Mouse (Mus musculus) kidney, embryonic 16.5 days (tissue): ENCODE data around the gene Itga2b. TPM values are rescaled to one million over a fixed set of nuclear protein-coding genes. Genes with fewer than 3 reads are reported as not detected.

Experiments
- ATAC-seq: fragments of 200-750 bp; cut with Nextera tagmentation; 2 replicates; pipeline ENCODE4 v1.8.0; 2017; ENCODE audit warnings: moderate TSS enrichment; ENCODE audit not compliant: low FRiP score, low TSS enrichment
- H3K27ac ChIP-seq: fragments of 300-500 bp; sonication (generic); 2 replicates; pipeline ENCODE4 v1.5.1; 2014; ENCODE audit warnings: low read length
- H3K27me3 ChIP-seq: fragments of 300-500 bp; sonication (generic); 2 replicates; pipeline ENCODE4 v1.6.1; 2014; ENCODE audit warnings: low read length, control low read depth, mixed read lengths; ENCODE audit not compliant: insufficient read depth
- H3K36me3 ChIP-seq: fragments of 300-500 bp; sonication (generic); 2 replicates; pipeline ENCODE4 v1.6.1; 2014; ENCODE audit warnings: low read length, control low read depth, mixed read lengths; ENCODE audit not compliant: insufficient read depth
- H3K4me1 ChIP-seq: fragments of 300-500 bp; sonication (generic); 2 replicates; pipeline ENCODE4 v1.6.1; 2014; ENCODE audit warnings: low read length, control low read depth, mixed read lengths; ENCODE audit not compliant: insufficient read depth
- H3K4me2 ChIP-seq: fragments of 300-500 bp; sonication (generic); replicated peaks from 2 replicates; pipeline ENCODE4 v1.6.1; 2014; ENCODE audit warnings: low read depth, low read length
- H3K4me3 ChIP-seq: fragments of 300-500 bp; sonication (generic); 2 replicates; pipeline ENCODE4 v1.5.1; 2014; ENCODE audit warnings: mild to moderate bottlenecking, low read length
- H3K9ac ChIP-seq: fragments of 300-500 bp; sonication (generic); replicated peaks from 2 replicates; pipeline ENCODE4 v1.6.1; 2014; ENCODE audit warnings: low read length
- H3K9me3 ChIP-seq: fragments of 300-500 bp; sonication (generic); 2 replicates; pipeline ENCODE4 v1.6.1; 2016; ENCODE audit warnings: low read length, control low read depth
- WGBS: fragments of 180-500 bp; shearing (Covaris S2); extraction: QIAGEN DNeasy Blood & Tissue Kit; methylation state at CpG from one replicate; pipeline ENCODE4 v1.1.7; 2014; 5-methylcytosine and 5-hydroxymethylcytosine counted together
- polyA plus RNA-seq: library from polyadenylated mRNA; unstranded; fragments of >200 nt; fragmentation: Nextera tagmentation; extraction: Ambion mirVana; gene quantifications from 2 replicates; pipeline ENCODE4 v1.2.1, GENCODE M21; 2015

Gene Itga2b
- polyA plus RNA-seq, 1 experiment from 2014 or later = 10.8 TPM

DNA sequence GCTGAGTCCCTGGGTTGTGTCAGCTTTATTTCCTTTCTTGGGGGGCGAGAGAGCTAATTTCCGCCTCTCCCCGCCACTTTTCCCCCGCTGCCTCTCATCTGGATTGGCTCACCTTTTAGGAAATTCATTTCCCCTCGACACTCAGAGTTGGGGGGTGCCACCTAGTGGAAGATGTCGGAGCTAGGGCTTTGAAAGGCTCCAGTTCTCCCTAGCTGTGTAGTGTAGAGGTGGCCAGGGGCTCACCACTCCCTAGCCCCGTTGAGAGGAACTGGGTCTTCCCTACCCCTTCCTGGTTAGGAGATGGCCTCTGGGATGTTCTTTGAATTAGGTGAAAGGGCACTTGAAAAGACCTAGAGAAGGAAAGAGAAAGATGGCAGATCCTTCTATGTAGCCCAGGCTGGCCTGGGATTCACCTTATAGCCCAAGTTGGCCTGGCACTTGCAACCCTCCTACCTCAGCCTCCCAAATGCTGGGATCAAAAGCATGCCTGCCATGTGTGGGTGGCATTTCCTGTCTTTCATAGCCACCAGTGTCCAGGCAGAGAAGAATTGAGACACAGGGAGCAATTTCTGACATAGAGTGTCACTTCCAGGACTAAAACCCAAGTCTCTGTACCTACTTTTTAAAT is 38.8 kb downstream of the Itga2b start:
- Histone ChIP-seq H3K27me3 (no peaks in the 10 kb centered on the region), H3K36me3 (peaks cover 21% of the 10 kb centered on the region), H3K4me2 (peak overlapping the region; percentile 95), H3K4me3 (peak overlapping the region; percentile 82), H3K9ac (peak overlapping the region; percentile 74), H3K27ac (peak overlapping the region; percentile 90), H3K4me1 (peaks cover 20% of the 10 kb centered on the region), H3K9me3 (no peaks in the 10 kb centered on the region)
- WGBS = 0% methylated on average over 7 of the region's 7 CpGs
- peak; percentile 39; the same call in 1 of the 2 replicates for ATAC-seq

DNA sequence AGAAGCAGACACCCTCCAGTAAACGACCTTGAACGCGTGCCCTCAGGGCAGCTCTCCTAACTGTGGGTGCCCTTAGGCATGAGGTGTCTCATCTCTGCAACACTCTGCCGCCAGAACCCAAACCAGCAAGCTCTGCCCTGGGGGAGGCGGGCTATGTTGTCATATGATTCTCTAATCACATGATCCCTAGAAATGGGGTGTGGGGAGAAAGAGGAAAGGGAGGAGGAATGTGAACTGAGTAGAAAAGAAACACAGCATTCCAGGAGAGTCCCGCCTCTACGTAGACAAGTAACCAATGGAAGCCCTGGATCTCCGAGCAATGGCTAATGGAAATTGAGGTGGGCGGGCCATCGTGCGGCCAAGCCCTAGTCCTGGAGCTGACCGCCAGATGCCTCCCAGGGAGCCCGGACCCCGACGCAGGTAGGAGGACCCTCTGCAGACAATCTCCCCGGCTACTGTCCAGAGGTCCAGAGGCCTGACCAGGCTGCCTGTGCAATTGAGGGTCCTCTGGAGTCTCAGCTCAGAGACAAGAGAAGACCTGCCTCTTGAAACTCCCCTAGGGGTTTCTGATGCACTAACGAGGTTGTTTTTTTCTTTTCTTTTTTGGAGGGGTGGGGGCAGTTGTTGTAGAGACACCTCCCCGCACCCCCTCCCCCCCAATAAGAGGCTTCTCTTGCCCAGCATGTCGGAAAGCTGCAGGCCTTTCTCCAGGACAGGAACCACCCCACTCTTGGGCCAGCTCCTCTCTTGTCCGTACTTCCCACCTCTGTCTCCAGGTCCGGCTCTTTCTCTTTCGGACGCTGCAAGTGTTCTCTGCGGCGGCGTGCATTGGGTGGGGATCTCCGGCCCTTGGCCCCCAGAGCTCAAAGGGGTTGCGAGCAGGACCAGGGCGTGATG is 39.6 kb downstream of the Itga2b start, which contains the start of gene Grn:
Gene Grn (plus strand): TSS at position 195 of the 897 bp plus-strand sequence.
- Histone ChIP-seq H3K27ac (peak within 1 kb of the TSS; percentile 90), H3K4me1 (peaks cover 20% of the 10 kb centered on the region), H3K9ac (peak within 1 kb of the TSS; percentile 80), H3K4me2 (peak within 1 kb of the TSS; percentile 95), H3K9me3 (no peaks in the 10 kb centered on the region), H3K27me3 (no peaks in the 10 kb centered on the region), H3K4me3 (peak within 1 kb of the TSS; percentile 82), H3K36me3 (peaks cover 13% of the 10 kb centered on the region)
- WGBS = under 1% methylated on average over 29 of the region's 29 CpGs
- peak; percentile 96 for ATAC-seq

DNA sequence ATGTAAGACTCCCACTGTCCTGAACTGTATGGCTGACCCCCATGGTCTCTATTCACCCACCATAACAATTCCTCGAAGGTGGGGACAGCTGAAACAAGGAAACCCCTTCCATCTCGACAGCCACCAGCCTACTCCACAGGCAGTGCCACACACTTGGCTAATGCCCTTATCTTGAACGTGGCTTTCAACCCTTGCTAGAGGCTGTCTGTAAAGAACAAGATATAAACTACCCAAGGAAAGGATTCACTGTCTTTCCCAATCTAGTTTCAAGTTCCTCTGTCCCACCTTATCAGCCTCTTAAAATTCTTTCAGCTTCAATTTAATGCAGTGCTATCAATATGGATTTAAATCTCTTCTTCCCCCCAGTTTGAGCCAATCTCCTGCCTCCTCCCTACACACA is 40.4 kb downstream of the Itga2b start:
- Histone ChIP-seq H3K27ac (peak overlapping the region; percentile 50; the same call in 1 of the 2 replicates), H3K27me3 (no peaks in the 10 kb centered on the region), H3K4me3 (peak overlapping the region; percentile 82), H3K4me2 (peak overlapping the region; percentile 95), H3K9ac (peak overlapping the region; percentile 80), H3K4me1 (peaks cover 20% of the 10 kb centered on the region), H3K9me3 (no peaks in the 10 kb centered on the region), H3K36me3 (peaks cover 5% of the 10 kb centered on the region)
- WGBS = 42% methylated on average over 3 of the region's 3 CpGs
- ATAC-seq = no peak

DNA sequence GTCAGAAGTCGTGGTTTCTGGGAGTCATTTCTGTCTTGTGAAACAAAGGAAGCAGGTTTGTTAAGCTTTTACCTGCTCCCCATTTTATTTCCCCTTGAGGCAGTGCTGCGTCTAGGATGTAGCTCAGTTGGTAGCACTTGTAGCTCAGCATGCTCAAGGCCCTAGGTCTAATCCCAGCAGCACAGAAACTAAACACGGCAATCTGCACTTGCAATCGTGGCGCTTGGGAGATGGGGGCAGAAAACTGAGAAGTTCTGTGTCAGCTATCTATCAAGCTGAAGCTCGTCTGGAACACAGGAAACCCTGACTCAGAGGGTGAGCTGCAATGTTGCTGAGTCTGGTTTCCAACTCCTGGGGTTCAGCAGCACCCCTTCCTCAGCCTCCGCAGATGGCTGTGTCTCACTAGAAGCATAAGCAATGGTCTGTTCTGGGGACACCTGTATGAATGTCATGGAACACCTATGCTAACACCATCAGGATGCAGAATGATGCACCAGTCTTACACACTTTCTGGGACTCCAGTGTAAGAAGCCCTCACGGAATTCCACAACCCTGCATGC is 40.9 kb downstream of the Itga2b start:
- ATAC-seq = no peak
- no peaks in the 10 kb centered on the region for H3K27me3 ChIP-seq
- 64% methylated on average over 8 of the region's 8 CpGs for WGBS
- H3K36me3 ChIP-seq = peaks cover 4% of the 10 kb centered on the region; the same call in 1 of the 2 replicates
- no peaks in the 10 kb centered on the region for H3K9me3 ChIP-seq
- H3K4me1 ChIP-seq = peaks cover 20% of the 10 kb centered on the region
- no peak overlapping the region for H3K9ac ChIP-seq
- H3K27ac ChIP-seq = no peak overlapping the region
- H3K4me2 ChIP-seq = no peak overlapping the region
- H3K4me3 ChIP-seq = no peak overlapping the region

DNA sequence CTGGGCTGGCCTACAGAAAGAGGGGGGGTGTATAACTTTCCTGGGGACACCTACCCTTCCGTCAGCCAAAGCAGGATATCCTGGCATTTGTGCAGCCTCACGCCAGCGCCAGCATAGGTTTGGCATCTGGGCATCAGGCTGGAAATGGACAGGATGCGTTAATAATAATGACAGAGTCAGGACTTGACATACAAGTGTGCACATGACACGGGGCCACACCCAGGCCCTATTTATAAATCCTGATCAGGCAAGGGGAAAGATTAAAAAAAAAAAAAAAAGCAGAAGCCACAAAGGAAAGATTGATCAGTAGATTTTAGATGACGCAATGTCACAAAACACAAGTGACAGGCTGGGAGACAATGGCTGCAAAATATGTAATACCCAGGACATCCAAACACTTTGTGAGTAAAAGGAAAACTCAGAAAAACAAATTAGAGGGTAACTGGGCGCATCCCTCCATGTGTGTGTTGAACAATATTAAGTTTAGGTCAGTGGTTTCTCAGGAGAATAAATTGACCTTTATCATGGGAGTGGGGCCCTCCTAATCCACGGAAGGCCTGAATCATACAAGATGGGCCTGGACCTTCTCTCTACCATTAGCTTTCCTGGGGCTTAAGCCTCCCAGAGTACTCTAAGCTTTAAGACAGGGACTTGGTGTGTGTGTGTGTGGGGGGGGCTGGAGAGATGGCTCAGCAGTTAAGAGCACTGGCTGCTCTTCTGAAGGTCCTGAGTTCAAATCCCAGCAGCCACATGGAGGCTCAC is 44.2 kb downstream of the Itga2b start:
- 86% methylated on average over 8 of the region's 8 CpGs for WGBS
- ATAC-seq = no peak
- H3K4me2 ChIP-seq = no peak overlapping the region

DNA sequence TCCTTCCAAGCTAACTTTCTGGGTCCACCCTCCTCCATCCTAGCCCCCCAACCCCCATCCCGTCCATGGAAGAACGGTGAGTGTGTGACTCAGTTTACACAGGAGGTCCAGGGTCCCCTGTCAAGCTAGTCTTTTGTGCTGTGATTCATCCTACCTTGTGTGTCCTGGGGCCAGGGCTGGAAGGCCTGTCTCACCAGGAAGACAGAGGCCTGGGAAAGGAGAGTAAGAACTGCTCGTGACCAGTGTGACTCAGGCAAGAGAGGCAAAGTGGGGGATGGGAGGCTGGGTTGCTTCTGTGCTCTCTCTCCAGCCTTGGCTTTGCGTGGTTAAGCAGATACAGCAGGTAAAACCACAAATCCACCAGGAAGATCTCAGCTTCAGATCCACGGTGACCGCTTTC is 45.3 kb downstream of the Itga2b start:
- no peak for ATAC-seq
- no peaks in the 10 kb centered on the region for H3K36me3 ChIP-seq
- no peak overlapping the region for H3K4me3 ChIP-seq
- H3K27me3 ChIP-seq = no peaks in the 10 kb centered on the region
- peaks cover 3% of the 10 kb centered on the region; the same call in 1 of the 2 replicates for H3K4me1 ChIP-seq
- H3K27ac ChIP-seq = no peak overlapping the region
- WGBS = 73% methylated on average over 6 of the region's 6 CpGs
- peaks cover 1% of the 10 kb centered on the region; the same call in 1 of the 2 replicates for H3K9me3 ChIP-seq
- H3K4me2 ChIP-seq = no peak overlapping the region
- no peak overlapping the region for H3K9ac ChIP-seq

More for the DNA sequence above, 44.2 kb downstream of the Itga2b start:
- Histone ChIP-seq H3K36me3 (no peaks in the 10 kb centered on the region), H3K27ac (no peak overlapping the region), H3K9ac (no peak overlapping the region), H3K4me3 (no peak overlapping the region), H3K4me1 (peaks cover 7% of the 10 kb centered on the region; the same call in 1 of the 2 replicates), H3K27me3 (no peaks in the 10 kb centered on the region), H3K9me3 (no peaks in the 10 kb centered on the region)

DNA sequence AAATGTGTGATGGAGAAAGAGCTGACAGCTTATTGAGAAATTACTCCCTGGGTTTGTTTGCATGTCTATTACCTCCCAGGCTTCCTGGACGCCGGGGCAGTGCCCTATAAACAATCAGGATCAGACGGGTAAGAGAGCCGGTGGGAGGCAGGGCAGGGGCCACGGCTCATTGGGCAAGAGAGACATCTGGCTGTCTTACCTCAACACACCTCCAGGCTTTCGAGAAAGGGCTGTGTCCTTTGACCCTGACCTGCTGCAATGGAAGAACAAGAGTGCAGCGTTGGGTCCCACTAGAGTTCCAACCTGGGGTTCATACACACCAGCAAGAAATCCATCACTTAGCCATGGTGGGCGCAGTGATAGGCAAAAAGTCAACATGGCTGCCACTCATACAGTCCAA is 48.4 kb downstream of the Itga2b start:
- Histone ChIP-seq H3K9ac (no peak overlapping the region), H3K4me2 (no peak overlapping the region), H3K27ac (no peak overlapping the region), H3K9me3 (peaks cover 3% of the 10 kb centered on the region; the same call in 1 of the 2 replicates), H3K4me1 (no peaks in the 10 kb centered on the region), H3K36me3 (no peaks in the 10 kb centered on the region), H3K4me3 (no peak overlapping the region), H3K27me3 (no peaks in the 10 kb centered on the region)
- 20% methylated on average over 8 of the region's 8 CpGs for WGBS
- ATAC-seq = no peak

DNA sequence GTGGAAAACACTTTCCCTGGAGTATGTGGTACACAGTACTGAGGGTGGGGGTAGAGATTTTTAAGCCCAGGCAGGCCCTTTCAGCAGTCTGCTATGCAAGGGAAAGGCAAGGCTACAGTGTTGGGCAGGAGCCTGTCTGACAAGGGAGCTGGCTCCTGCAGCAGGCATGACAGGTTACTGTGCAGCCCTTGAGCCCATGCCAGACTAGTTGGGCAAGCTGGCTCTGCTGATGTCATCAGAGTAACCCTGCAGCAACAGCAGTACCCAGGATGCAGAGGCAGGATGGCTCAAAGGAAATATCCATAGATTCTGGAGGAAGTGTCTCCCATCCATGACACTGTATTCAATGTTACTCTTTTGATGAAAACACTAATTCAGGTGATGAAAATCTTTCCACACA is 51.0 kb downstream of the Itga2b start:
- no peaks in the 10 kb centered on the region for H3K27me3 ChIP-seq
- no peaks in the 10 kb centered on the region for H3K4me1 ChIP-seq
- peaks cover 3% of the 10 kb centered on the region; the same call in 1 of the 2 replicates for H3K9me3 ChIP-seq
- H3K36me3 ChIP-seq = no peaks in the 10 kb centered on the region
- no peak overlapping the region for H3K27ac ChIP-seq
- no peak overlapping the region for H3K4me2 ChIP-seq
- H3K9ac ChIP-seq = no peak overlapping the region
- no peak overlapping the region for H3K4me3 ChIP-seq
- ATAC-seq = no peak

DNA sequence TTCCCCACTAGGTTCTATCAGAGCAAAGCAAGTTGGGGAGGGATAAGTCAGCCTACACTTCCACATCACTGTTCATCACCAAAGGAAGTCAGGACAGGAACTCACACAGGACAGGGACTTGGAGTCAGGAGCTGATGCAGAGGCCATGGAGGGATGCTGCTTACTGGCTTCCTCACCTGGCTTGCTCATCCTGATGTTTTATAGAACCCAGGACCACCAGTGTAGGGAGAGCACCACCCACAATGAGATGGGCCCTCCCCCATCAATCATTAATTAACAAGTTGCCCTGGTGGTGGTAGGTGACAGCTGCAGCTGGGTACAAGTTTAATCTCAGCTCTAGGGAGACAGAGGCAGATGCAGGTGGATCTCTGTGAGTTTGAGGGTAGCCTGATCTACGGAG is 52.8 kb downstream of the Itga2b start:
- H3K4me3 ChIP-seq = no peak overlapping the region
- peaks cover 3% of the 10 kb centered on the region; the same call in 1 of the 2 replicates for H3K9me3 ChIP-seq
- H3K27me3 ChIP-seq = no peaks in the 10 kb centered on the region
- H3K4me1 ChIP-seq = no peaks in the 10 kb centered on the region
- no peak overlapping the region for H3K27ac ChIP-seq
- no peaks in the 10 kb centered on the region for H3K36me3 ChIP-seq
- ATAC-seq = no peak
- H3K9ac ChIP-seq = no peak overlapping the region
- 90% methylated on average over 1 of the region's 1 CpGs for WGBS
- H3K4me2 ChIP-seq = no peak overlapping the region
